20 mouse cellular contexts compared by ENCODE assay signal in genomic region chr4:133374011-133374410, GRCm38 (mm10). TPM values are rescaled to one million over a fixed set of nuclear protein-coding genes. Genes with fewer than 3 reads are reported as not detected.
DNase-seq lines count a peak whose midpoint lies in the region; ATAC-seq lines count a peak whose summit lies in the region.
"Had no signal": no experiment of that assay in that cellular context is flagged by ENCODE, and none has a peak within 500 bp of the region (broad histone marks: within the 10 kb centered on the region; RNA-seq: fewer than 3 reads in every experiment).

No protein-coding gene starts in this region.

- WGBS in embryonic facial prominence, embryonic 12.5 days: 78% methylated on average over 4 of the region's 4 CpGs
- WGBS in embryonic facial prominence, embryonic 10.5 days: 83% methylated on average over 4 of the region's 4 CpGs
- WGBS in hindbrain, embryonic 14.5 days: 75% methylated on average over 4 of the region's 4 CpGs
- WGBS in hindbrain, embryonic 10.5 days: 81% methylated on average over 4 of the region's 4 CpGs
- 57% methylated on average over 4 of the region's 4 CpGs for WGBS in liver, embryonic 15.5 days (ENCODE audit: insufficient replicate concordance)

- peak overlapping the region; percentile 7; the same call in 1 of the 2 replicates for H3K9ac ChIP-seq in embryonic facial prominence, embryonic 12.5 days
- no peak overlapping the region for H3K9ac ChIP-seq in hindbrain, embryonic 14.5 days
- no peak overlapping the region for H3K9ac ChIP-seq in liver, embryonic 15.5 days
- H3K9ac ChIP-seq: embryonic facial prominence, embryonic 15.5 days; forebrain, postnatal 0 days; lung, embryonic 14.5 days; stomach, embryonic 15.5 days had no signal

- no peak overlapping the region for H3K4me2 ChIP-seq in embryonic facial prominence, embryonic 12.5 days (replicated peaks)
- peak overlapping the region; percentile 74; the same call in 1 of the 2 replicates for H3K4me2 ChIP-seq in hindbrain, embryonic 14.5 days (replicated peaks)
- peak overlapping the region; percentile 84 for H3K4me2 ChIP-seq in liver, embryonic 15.5 days
- H3K4me2 ChIP-seq: stomach, embryonic 15.5 days had no signal

- DNase-seq in embryonic facial prominence, embryonic 10.5 days (ENCODE audit: low spot score): no peak
- DNase-seq in hindbrain, embryonic 14.5 days (ENCODE audit: low spot score): no peak
- no peak for DNase-seq in hindbrain, embryonic 10.5 days (ENCODE audit: low spot score)
- peak; percentile 1 for DNase-seq in R1 (ENCODE audit: low read depth, low spot score)
- DNase-seq in embryo, embryonic 11 days: no peak
- DNase-seq in adrenal gland, postnatal 36 days: no peak
- DNase-seq: forebrain, postnatal 0 days; gastrocnemius, postnatal 14 days; heart, postnatal 14 days; kidney, postnatal 14 days; layer of hippocampus, adult 9-11 months; lung, embryonic 14.5 days; midbrain, embryonic 14.5 days; retina, postnatal 1 day had no signal

- no peak overlapping the region for H3K27ac ChIP-seq in embryonic facial prominence, embryonic 12.5 days
- H3K27ac ChIP-seq in embryonic facial prominence, embryonic 10.5 days (replicated peaks): no peak overlapping the region
- no peak overlapping the region for H3K27ac ChIP-seq in hindbrain, embryonic 14.5 days
- no peak overlapping the region for H3K27ac ChIP-seq in hindbrain, embryonic 10.5 days
- H3K27ac ChIP-seq in liver, embryonic 15.5 days (replicated peaks): no peak overlapping the region
- H3K27ac ChIP-seq: embryonic facial prominence, embryonic 15.5 days; macrophage; stomach, embryonic 15.5 days had no signal

- H3K4me1 ChIP-seq in embryonic facial prominence, embryonic 12.5 days: peaks cover 69% of the 10 kb centered on the region
- H3K4me1 ChIP-seq in embryonic facial prominence, embryonic 10.5 days: peaks cover 82% of the 10 kb centered on the region
- H3K4me1 ChIP-seq in hindbrain, embryonic 14.5 days (replicated peaks; ENCODE audit: control insufficient read depth, insufficient read depth, low read length): peaks cover 60% of the 10 kb centered on the region
- H3K4me1 ChIP-seq in hindbrain, embryonic 10.5 days (replicated peaks): peaks cover 83% of the 10 kb centered on the region
- peaks cover 94% of the 10 kb centered on the region for H3K4me1 ChIP-seq in liver, embryonic 15.5 days (replicated peaks)

- H3K4me3 ChIP-seq in embryonic facial prominence, embryonic 12.5 days: no peak overlapping the region
- no peak overlapping the region for H3K4me3 ChIP-seq in embryonic facial prominence, embryonic 10.5 days
- no peak overlapping the region for H3K4me3 ChIP-seq in hindbrain, embryonic 14.5 days (replicated peaks; ENCODE audit: low read length)
- no peak overlapping the region for H3K4me3 ChIP-seq in hindbrain, embryonic 10.5 days
- H3K4me3 ChIP-seq in liver, embryonic 15.5 days (replicated peaks): no peak overlapping the region
- H3K4me3 ChIP-seq: embryonic facial prominence, embryonic 15.5 days; stomach, embryonic 15.5 days had no signal

- no peaks in the 10 kb centered on the region for H3K27me3 ChIP-seq in embryonic facial prominence, embryonic 12.5 days
- no peaks in the 10 kb centered on the region for H3K27me3 ChIP-seq in embryonic facial prominence, embryonic 10.5 days (replicated peaks; ENCODE audit: low read depth, poor library complexity, severe bottlenecking)
- H3K27me3 ChIP-seq in hindbrain, embryonic 14.5 days (ENCODE audit: control insufficient read depth, insufficient read depth, low read length): no peaks in the 10 kb centered on the region
- H3K27me3 ChIP-seq in hindbrain, embryonic 10.5 days (ENCODE audit: insufficient read depth, poor library complexity, severe bottlenecking): no peaks in the 10 kb centered on the region
- no peaks in the 10 kb centered on the region for H3K27me3 ChIP-seq in liver, embryonic 15.5 days
- H3K27me3 ChIP-seq: embryonic facial prominence, embryonic 15.5 days; stomach, embryonic 15.5 days had no signal

- ATAC-seq in embryonic facial prominence, embryonic 12.5 days (ENCODE audit: insufficient number of reproducible peaks, insufficient read depth, low FRiP score, low TSS enrichment): no peak
- ATAC-seq in hindbrain, embryonic 14.5 days (ENCODE audit: low FRiP score): no peak
- no peak for ATAC-seq in liver, embryonic 15.5 days (ENCODE audit: insufficient read depth)
- ATAC-seq: forebrain, postnatal 0 days; intestine, embryonic 16.5 days had no signal

- no peaks in the 10 kb centered on the region for H3K9me3 ChIP-seq in embryonic facial prominence, embryonic 12.5 days
- no peaks in the 10 kb centered on the region for H3K9me3 ChIP-seq in embryonic facial prominence, embryonic 10.5 days
- no peaks in the 10 kb centered on the region for H3K9me3 ChIP-seq in hindbrain, embryonic 14.5 days (ENCODE audit: control insufficient read depth, low read length)
- no peaks in the 10 kb centered on the region for H3K9me3 ChIP-seq in hindbrain, embryonic 10.5 days
- H3K9me3 ChIP-seq in liver, embryonic 15.5 days (replicated peaks): no peaks in the 10 kb centered on the region
- H3K9me3 ChIP-seq: embryonic facial prominence, embryonic 15.5 days; stomach, embryonic 15.5 days had no signal

- peaks cover 3% of the 10 kb centered on the region for H3K36me3 ChIP-seq in embryonic facial prominence, embryonic 12.5 days
- peaks cover 18% of the 10 kb centered on the region for H3K36me3 ChIP-seq in embryonic facial prominence, embryonic 10.5 days (replicated peaks)
- H3K36me3 ChIP-seq in hindbrain, embryonic 14.5 days (replicated peaks; ENCODE audit: control insufficient read depth, insufficient read depth): no peaks in the 10 kb centered on the region
- peaks cover 7% of the 10 kb centered on the region for H3K36me3 ChIP-seq in hindbrain, embryonic 10.5 days
- H3K36me3 ChIP-seq in liver, embryonic 15.5 days (replicated peaks): peaks cover 14% of the 10 kb centered on the region; the same call in 1 of the 2 replicates
- H3K36me3 ChIP-seq: stomach, embryonic 15.5 days had no signal

RNA-seq across cellular contexts. Expression of gene Slc9a1, which starts 4.5 kb away (rescaled TPM):
- polyA plus RNA-seq in embryonic facial prominence, embryonic 12.5 days (2016; fragmentation: Nextera tagmentation; extraction: Ambion mirVana): 7.6 and 7.9 TPM in 2 replicates
- polyA plus RNA-seq in embryonic facial prominence, embryonic 10.5 days (2016; fragmentation: Nextera tagmentation; extraction: Ambion mirVana): 8.6 and 9.0 TPM in 2 replicates
- polyA plus RNA-seq in hindbrain, embryonic 14.5 days (2014; fragmentation: Nextera tagmentation; extraction: Ambion mirVana): 8.5 and 9.0 TPM in 2 replicates
- 8.0 and 8.6 TPM in 2 replicates for polyA plus RNA-seq in hindbrain, embryonic 10.5 days (2016; fragmentation: Nextera tagmentation; extraction: Ambion mirVana)
- 2.9 and 3.0 TPM in 2 replicates for polyA plus RNA-seq in liver, embryonic 15.5 days (2015; fragmentation: Nextera tagmentation; extraction: Ambion mirVana)
- total RNA-seq in adrenal gland, postnatal 36 days (2021): 10 to 100 TPM; 48.6 to 54.2 TPM

RNA-seq across cellular contexts. Expression of gene Wdtc1, which starts 20.7 kb away (rescaled TPM):
- 17.0 and 18.7 TPM in 2 replicates for polyA plus RNA-seq in embryonic facial prominence, embryonic 12.5 days (2016; fragmentation: Nextera tagmentation; extraction: Ambion mirVana)
- 17.2 and 17.7 TPM in 2 replicates for polyA plus RNA-seq in embryonic facial prominence, embryonic 10.5 days (2016; fragmentation: Nextera tagmentation; extraction: Ambion mirVana)
- polyA plus RNA-seq in hindbrain, embryonic 14.5 days (2014; fragmentation: Nextera tagmentation; extraction: Ambion mirVana): 25.6 and 27.0 TPM in 2 replicates
- 19.5 and 22.0 TPM in 2 replicates for polyA plus RNA-seq in hindbrain, embryonic 10.5 days (2016; fragmentation: Nextera tagmentation; extraction: Ambion mirVana)
- polyA plus RNA-seq in liver, embryonic 15.5 days (2015; fragmentation: Nextera tagmentation; extraction: Ambion mirVana): 8.1 and 8.5 TPM in 2 replicates
- total RNA-seq in adrenal gland, postnatal 36 days (2021): 10 to 100 TPM; 44.6 to 63.8 TPM
